Mouse (Mus musculus): ENCODE measurements around the gene Ndufa11. TPM values are rescaled to one million over a fixed set of nuclear protein-coding genes. Genes with fewer than 3 reads are reported as not detected.

Gene Ndufa11
- total RNA-seq, 2 experiments from 2014 or later = 244 to 256 TPM

GRCm38 (mm10) chr17:56715914-56716654, 1.5 kb upstream of the Ndufa11 start:
- DNase-seq (ENCODE audit: low spot score in 2 of 2) = no peak

- DNase-seq (ENCODE audit: low spot score in 2 of 2) = peak; percentile 83 to 90
These were observed 758 bp upstream of the Ndufa11 start for GRCm38 (mm10) chr17:56716655-56717362.

GRCm38 (mm10) chr17:56722441-56722840, 4.9 kb downstream of the Ndufa11 start:
- no peak for DNase-seq (ENCODE audit: low spot score in 2 of 2)

GRCm38 (mm10) chr17:56723419-56724161, 6.0 kb downstream of the Ndufa11 start:
- DNase-seq (ENCODE audit: low spot score in 2 of 2) = no peak

- no peak for DNase-seq (ENCODE audit: low spot score in 2 of 2)
These were observed 9.6 kb downstream of the Ndufa11 start for GRCm38 (mm10) chr17:56727029-56727649.

- no peak for DNase-seq (ENCODE audit: low spot score in 2 of 2)
These were observed 10.1 kb downstream of the Ndufa11 start for GRCm38 (mm10) chr17:56727659-56728058.

GRCm38 (mm10) chr17:56728117-56728516, 10.6 kb downstream of the Ndufa11 start:
- DNase-seq (ENCODE audit: low spot score in 2 of 2) = no peak

- no peak for DNase-seq (ENCODE audit: low spot score in 2 of 2)
These were observed 11.6 kb downstream of the Ndufa11 start for GRCm38 (mm10) chr17:56729151-56729550.

GRCm38 (mm10) chr17:56729656-56730055, 12.1 kb downstream of the Ndufa11 start:
- DNase-seq (ENCODE audit: low spot score in 2 of 2) = no peak

- DNase-seq (ENCODE audit: low spot score in 2 of 2) = no peak
These were observed 19.0 kb downstream of the Ndufa11 start for GRCm38 (mm10) chr17:56736534-56736933.

- no peak for DNase-seq (ENCODE audit: low spot score in 2 of 2)
These were observed 20.7 kb downstream of the Ndufa11 start for GRCm38 (mm10) chr17:56738221-56738620.

GRCm38 (mm10) chr17:56740118-56740787, 22.7 kb downstream of the Ndufa11 start:
- no peak for DNase-seq (ENCODE audit: low spot score in 2 of 2)

- DNase-seq (ENCODE audit: low spot score in 2 of 2) = no peak
These were observed 23.2 kb downstream of the Ndufa11 start for GRCm38 (mm10) chr17:56740788-56741160.

GRCm38 (mm10) chr17:56744173-56744572, 26.6 kb downstream of the Ndufa11 start:
- no peak for DNase-seq (ENCODE audit: low spot score in 2 of 2)

GRCm38 (mm10) chr17:56751404-56752072, 34.0 kb downstream of the Ndufa11 start:
- no peak for DNase-seq (ENCODE audit: low spot score in 2 of 2)

GRCm38 (mm10) chr17:56753452-56753851, 35.9 kb downstream of the Ndufa11 start:
- no peak for DNase-seq (ENCODE audit: low spot score in 2 of 2)

- no peak for DNase-seq (ENCODE audit: low spot score in 2 of 2)
These were observed 37.0 kb downstream of the Ndufa11 start for GRCm38 (mm10) chr17:56754271-56755185.

- no peak for DNase-seq (ENCODE audit: low spot score in 2 of 2)
These were observed 39.3 kb downstream of the Ndufa11 start for GRCm38 (mm10) chr17:56756703-56757399.

Measured in adrenal gland, postnatal 4 days (tissue).